Mouse (Mus musculus) hindbrain, embryonic 14.5 days (tissue): Measurements from ENCODE around the gene Pex11b. TPM values are rescaled to one million over a fixed set of nuclear protein-coding genes. Genes with fewer than 3 reads are reported as not detected.

Experiments
- polyA plus RNA-seq: library from polyadenylated mRNA; unstranded; fragments of >200 nt; fragmentation: Nextera tagmentation; extraction: Ambion mirVana; gene quantifications from 2 replicates; pipeline ENCODE4 v1.2.1, GENCODE M21; 2014

Gene Pex11b
- polyA plus RNA-seq, 1 experiment from 2014 or later, result 58.2 TPM

Other genes starting within 250 kb of the Pex11b start
- gene BC107364, start 183.1 kb upstream of the Pex11b start, polyA plus RNA-seq, result not detected in 2 replicates
- 1.9 and 2.1 TPM in 2 replicates for gene Hfe2, start 110.2 kb upstream of the Pex11b start, polyA plus RNA-seq
- gene Txnip, start 77.4 kb upstream of the Pex11b start, polyA plus RNA-seq, result 53.2 and 71.4 TPM in 2 replicates
- gene Gm16253, start 58.4 kb upstream of the Pex11b start, polyA plus RNA-seq, result 0.39 TPM in 1 of 2 replicates, not detected in the other
- gene Polr3gl, start 41.2 kb upstream of the Pex11b start, polyA plus RNA-seq, result 11.0 and 18.5 TPM in 2 replicates
- gene Ankrd34a, start 38.7 kb upstream of the Pex11b start, polyA plus RNA-seq, result 17.5 and 22.3 TPM in 2 replicates
- 6.1 and 6.4 TPM in 2 replicates for gene Lix1l, start 34.2 kb upstream of the Pex11b start, polyA plus RNA-seq
- 101 and 104 TPM in 2 replicates for gene Rbm8a, start 5.4 kb upstream of the Pex11b start, polyA plus RNA-seq
- gene Gm42957, start 98 bp downstream of the Pex11b start, polyA plus RNA-seq, result 0.07 TPM in 1 of 2 replicates, not detected in the other
- gene Itga10, start 10.2 kb downstream of the Pex11b start, polyA plus RNA-seq, result 0.86 and 0.99 TPM in 2 replicates
- 1.7 and 1.8 TPM in 2 replicates for gene Ankrd35, start 34.8 kb downstream of the Pex11b start, polyA plus RNA-seq
- 27.5 and 29.3 TPM in 2 replicates for gene Pias3, start 61.0 kb downstream of the Pex11b start, polyA plus RNA-seq
- gene Nudt17, start 73.2 kb downstream of the Pex11b start, polyA plus RNA-seq, result 16.5 and 17.3 TPM in 2 replicates
- 28.1 and 28.3 TPM in 2 replicates for gene Polr3c, start 92.3 kb downstream of the Pex11b start, polyA plus RNA-seq
- 79.4 and 89.2 TPM in 2 replicates for gene Rnf115, start 92.3 kb downstream of the Pex11b start, polyA plus RNA-seq
- 0.09 and 0.16 TPM in 2 replicates for gene Pdzk1, start 193.9 kb downstream of the Pex11b start, polyA plus RNA-seq
- gene Cd160, start 194.0 kb downstream of the Pex11b start, polyA plus RNA-seq, result 0.27 and 0.35 TPM in 2 replicates